Mouse (Mus musculus) brain, embryonic 14.5 days (tissue): ENCODE measurements around the gene Acox1. TPM values are rescaled to one million over a fixed set of nuclear protein-coding genes. Genes with fewer than 3 reads are reported as not detected.

ENCODE experiments used
- DNase-seq: peaks from one replicate; pipeline ENCODE4 v3.0.0-alpha.2; 2011; ENCODE audit warnings: low read depth
- CTCF ChIP-seq: fragments of 200-500 bp; IDR thresholded peaks from 2 replicates; pipeline ENCODE4 v1.5.1; 2012; ENCODE audit warnings: inconsistent platforms, mild to moderate bottlenecking, moderate library complexity, borderline replicate concordance; ENCODE audit not compliant: insufficient read depth, insufficient read length; ENCODE audit errors: extremely low read depth
- POLR2A ChIP-seq: fragments of 200-500 bp; IDR thresholded peaks from 2 replicates; pipeline ENCODE4 v1.6.1; 2012; ENCODE audit warnings: mild to moderate bottlenecking, inconsistent platforms, borderline replicate concordance; ENCODE audit not compliant: poor library complexity, insufficient read depth, insufficient read length, severe bottlenecking; ENCODE audit errors: extremely low read depth
- polyA plus RNA-seq: library from polyadenylated mRNA; depleted of rRNA; stranded (reverse); fragments of >200 nt; gene quantifications from 2 replicates; pipeline ENCODE4 v1.2.3, GENCODE M21; 2012; rRNA removed

Acox1 gene
- polyA plus RNA-seq, 1 experiment: 78.9 TPM

GRCm38 (mm10) chr11:116133497-116133896 is 65.3 kb downstream of the Acox1 start:
- DNase-seq: no peak
- TF ChIP-seq CTCF (no peak), POLR2A (no peak)

- TF ChIP-seq CTCF (peak; percentile 17; the same call in 1 of the 2 replicates), POLR2A (no peak)
- no peak for DNase-seq
These were observed 66.2 kb downstream of the Acox1 start for GRCm38 (mm10) chr11:116132366-116133333.

GRCm38 (mm10) chr11:116131349-116132170 is 67.3 kb downstream of the Acox1 start:
- TF ChIP-seq POLR2A: no peak
- no peak for TF ChIP-seq CTCF

GRCm38 (mm10) chr11:116130488-116131205 is 68.2 kb downstream of the Acox1 start, which contains the start of gene Trim65:
Gene Trim65 (minus strand): TSS chr11:116131128.
- peak; percentile 71 for TF ChIP-seq CTCF
- peak; percentile 50; the same call in 1 of the 2 replicates for TF ChIP-seq POLR2A
- DNase-seq: peak; percentile 95

More at GRCm38 (mm10) chr11:116131349-116132170, 67.3 kb downstream of the Acox1 start:
- DNase-seq: no peak

GRCm38 (mm10) chr11:116129993-116130487 is 68.8 kb downstream of the Acox1 start:
- DNase-seq: peak; percentile 51
- no peak for TF ChIP-seq CTCF

- TF ChIP-seq CTCF: no peak
- TF ChIP-seq POLR2A: no peak
- no peak for DNase-seq
These were observed 69.6 kb downstream of the Acox1 start for GRCm38 (mm10) chr11:116129091-116129790.

- no peak for TF ChIP-seq POLR2A
- no peak for TF ChIP-seq CTCF
- no peak for DNase-seq
These were observed 70.9 kb downstream of the Acox1 start for GRCm38 (mm10) chr11:116127986-116128385.

GRCm38 (mm10) chr11:116127156-116127980 is 71.5 kb downstream of the Acox1 start, which contains the start of gene Trim47:
Gene Trim47 (minus strand): TSS chr11:116127210.
- TF ChIP-seq CTCF (no peak), POLR2A (no peak)

GRCm38 (mm10) chr11:116126261-116126660 is 72.6 kb downstream of the Acox1 start:
- no peak for TF ChIP-seq POLR2A
- TF ChIP-seq CTCF: no peak
- no peak for DNase-seq

More at GRCm38 (mm10) chr11:116127156-116127980, 71.5 kb downstream of the Acox1 start, which contains the start of gene Trim47:
- DNase-seq: peak; percentile 63

Other genes with a start within 250 kb of the Acox1 start
- 0.91 and 2.1 TPM in 2 replicates for gene Itgb4, start 224.3 kb downstream of the Acox1 start, polyA plus RNA-seq
- gene Galk1, start 186.3 kb downstream of the Acox1 start, polyA plus RNA-seq: 39.2 and 41.8 TPM in 2 replicates
- gene H3f3b, start 171.1 kb downstream of the Acox1 start, polyA plus RNA-seq: 1,173 and 1,240 TPM in 2 replicates
- 67.3 and 87.0 TPM in 2 replicates for gene Unk, start 168.7 kb downstream of the Acox1 start, polyA plus RNA-seq
- 0.97 and 1.1 TPM in 2 replicates for gene Unc13d, start 121.1 kb downstream of the Acox1 start, polyA plus RNA-seq
- 142 and 148 TPM in 2 replicates for gene Wbp2, start 112.0 kb downstream of the Acox1 start, polyA plus RNA-seq
- gene Trim47, start 71.8 kb downstream of the Acox1 start, polyA plus RNA-seq: 4.2 and 5.3 TPM in 2 replicates
- 2.2 and 3.4 TPM in 2 replicates for gene Trim65, start 67.9 kb downstream of the Acox1 start, polyA plus RNA-seq
- 31.8 and 38.6 TPM in 2 replicates for gene Mrpl38, start 60.2 kb downstream of the Acox1 start, polyA plus RNA-seq
- gene Fbf1, start 30.9 kb downstream of the Acox1 start, polyA plus RNA-seq: 144 and 153 TPM in 2 replicates
- gene Ten1, start 190 bp downstream of the Acox1 start, polyA plus RNA-seq: 55.6 and 64.5 TPM in 2 replicates
- gene Evpl, start 39.0 kb upstream of the Acox1 start, polyA plus RNA-seq: 0.67 and 0.96 TPM in 2 replicates
- 68.6 and 69.3 TPM in 2 replicates for gene Srp68, start 75.2 kb upstream of the Acox1 start, polyA plus RNA-seq
- 0.21 and 0.37 TPM in 2 replicates for gene Galr2, start 81.9 kb upstream of the Acox1 start, polyA plus RNA-seq
- gene Exoc7, start 108.2 kb upstream of the Acox1 start, polyA plus RNA-seq: 96.1 and 112 TPM in 2 replicates
- gene Foxj1, start 136.4 kb upstream of the Acox1 start, polyA plus RNA-seq: 22.2 and 29.7 TPM in 2 replicates
- gene Rnf157, start 214.0 kb upstream of the Acox1 start, polyA plus RNA-seq: 59.5 and 97.3 TPM in 2 replicates
- 203 and 296 TPM in 2 replicates for gene Ubald2, start 235.0 kb upstream of the Acox1 start, polyA plus RNA-seq